Mouse (Mus musculus) CD4-positive, CD25-positive, alpha-beta regulatory T cell, adult 2 months (primary cell): ENCODE measurements around the gene Olfr1116.
"Not testable (repeated sequence)": the region's sequence is repeated elsewhere in the genome, so short reads cannot be mapped to it uniquely, and the experiment has no call there.

ENCODE experiments used
- DNase-seq: peaks from one replicate; pipeline ENCODE4 v3.0.0-alpha.2; 2012; ENCODE audit warnings: low read depth, low spot score

Gene Olfr1116

DNA sequence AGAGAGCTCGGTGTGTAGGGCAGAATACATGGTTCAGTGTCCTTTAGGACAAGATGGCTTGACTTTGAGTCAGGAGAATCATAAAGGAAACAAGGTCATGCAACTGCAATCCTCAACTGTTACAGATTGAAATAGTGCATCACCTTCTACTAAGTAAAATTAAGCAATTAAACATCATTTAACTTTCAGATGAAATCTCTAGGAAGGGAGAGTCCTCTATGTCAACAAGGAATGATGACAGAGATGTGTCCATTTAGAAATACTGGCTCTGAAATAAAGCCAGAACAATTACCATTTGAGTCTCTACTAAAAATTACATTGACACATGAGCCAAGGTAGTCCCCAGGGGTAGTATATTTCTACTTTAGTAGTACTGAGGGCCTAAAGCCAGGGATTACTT lies at the start of gene Olfr1116:
Gene Olfr1116 (plus strand): TSS at position 301 of the 400 bp plus-strand sequence.
- no peak for DNase-seq

- DNase-seq: no peak
Observed at GRCm38 (mm10) chr2:87247713-87248112, 19.6 kb upstream of the Olfr1116 start, which contains the start of gene Olfr1115. Olfr1115 (plus strand) TSS chr2:87248013.

- DNase-seq: not testable (repeated sequence)
Observed at GRCm38 (mm10) chr2:87293977-87294376, 26.6 kb downstream of the Olfr1116 start.

DNA sequence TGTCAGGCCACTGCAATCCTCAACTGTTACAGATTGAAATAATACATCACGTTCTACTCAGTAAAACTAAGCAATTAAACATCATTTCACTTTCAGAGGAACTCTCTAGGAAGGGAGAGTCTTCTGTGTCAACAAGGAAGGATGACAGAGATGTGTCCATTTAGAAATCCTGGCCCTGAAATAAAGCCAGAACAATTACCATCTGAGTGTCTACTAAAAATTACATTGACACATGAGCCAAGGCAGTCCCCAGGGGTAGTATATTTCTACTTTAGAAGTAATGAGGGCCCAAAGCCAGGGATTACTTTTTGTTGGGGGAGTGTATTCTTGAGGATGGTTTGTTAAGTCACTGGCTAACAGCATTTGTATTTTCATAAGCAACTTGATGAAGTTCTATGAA lies 39.9 kb downstream of the Olfr1116 start, which contains the start of gene Olfr1118:
Gene Olfr1118 (plus strand): TSS at position 301 of the 400 bp plus-strand sequence.
- DNase-seq: no peak
